Mouse (Mus musculus) testis, adult 2 months (tissue): Measurements from ENCODE around the gene Sh3bp5.

Experiments
- CTCF ChIP-seq: fragments of 200-500 bp; IDR thresholded peaks from 2 replicates; pipeline ENCODE4 v1.5.1; 2012; ENCODE audit warnings: low read depth, mild to moderate bottlenecking, inconsistent platforms, low read length, moderate library complexity; ENCODE audit not compliant: control insufficient read depth, insufficient read depth, insufficient replicate concordance
- POLR2A ChIP-seq: fragments of 200-500 bp; IDR thresholded peaks from 2 replicates; pipeline ENCODE4 v1.6.1; 2012; ENCODE audit warnings: low read depth, mild to moderate bottlenecking, inconsistent platforms, low read length, moderate library complexity; ENCODE audit not compliant: control insufficient read depth

GRCm38 (mm10) chr14:31336369-31337155, 99.3 kb downstream of the Sh3bp5 start, which contains the start of gene Capn7:
- TF ChIP-seq CTCF: no peak
- peak; percentile 90 for TF ChIP-seq POLR2A
